In genomic region chr11:8659061-8659460, GRCm38 (mm10) we compare ENCODE assay signal across 10 mouse cellular contexts. TPM values are rescaled to one million over a fixed set of nuclear protein-coding genes. Genes with fewer than 3 reads are reported as not detected.
DNase-seq lines count a peak whose midpoint lies in the region; ATAC-seq lines count a peak whose summit lies in the region.
"Had no signal": no experiment of that assay in that cellular context is flagged by ENCODE, and none has a peak within 500 bp of the region (broad histone marks: within the 10 kb centered on the region; RNA-seq: fewer than 3 reads in every experiment).

No protein-coding gene starts in this region.

- H3K9me3 ChIP-seq in neural tube, embryonic 13.5 days, result no peaks in the 10 kb centered on the region
- no peaks in the 10 kb centered on the region for H3K9me3 ChIP-seq in kidney, embryonic 14.5 days (ENCODE audit: control insufficient read depth, low read length)

- peaks cover 45% of the 10 kb centered on the region for H3K4me1 ChIP-seq in neural tube, embryonic 13.5 days (replicated peaks)
- peaks cover 49% of the 10 kb centered on the region for H3K4me1 ChIP-seq in kidney, embryonic 14.5 days (ENCODE audit: control insufficient read depth, insufficient read depth, low read length)

- 0 out of 2 replicates have a peak, but pooled peaks have one; percentile 11 for ATAC-seq in neural tube, embryonic 13.5 days (ENCODE audit: low read depth)
- no peak for ATAC-seq in kidney, embryonic 14.5 days (ENCODE audit: low FRiP score, low TSS enrichment)
- no peak for ATAC-seq in activated CD4-positive, CD25-positive, alpha-beta regulatory T cell, adult 4 months

- H3K4me2 ChIP-seq in neural tube, embryonic 13.5 days, result no peak overlapping the region
- no peak overlapping the region for H3K4me2 ChIP-seq in kidney, embryonic 14.5 days (replicated peaks; ENCODE audit: low read depth, low read length)

- H3K4me3 ChIP-seq in neural tube, embryonic 13.5 days, result no peak overlapping the region
- no peak overlapping the region for H3K4me3 ChIP-seq in kidney, embryonic 14.5 days (ENCODE audit: low read length)
- H3K4me3 ChIP-seq: erythroblast, embryonic 14.5 days had no signal

- H3K27me3 ChIP-seq in neural tube, embryonic 13.5 days, result peaks cover 18% of the 10 kb centered on the region
- no peaks in the 10 kb centered on the region for H3K27me3 ChIP-seq in kidney, embryonic 14.5 days (ENCODE audit: control insufficient read depth, insufficient read depth, low read length)

- H3K9ac ChIP-seq in neural tube, embryonic 13.5 days, result no peak overlapping the region
- H3K9ac ChIP-seq in kidney, embryonic 14.5 days (ENCODE audit: low read depth, low read length), result no peak overlapping the region

- no peak for DNase-seq in neural tube, embryonic 10.5 days (ENCODE audit: extremely low spot score, low spot score)
- peak; percentile 41 to 63 for DNase-seq in gastrocnemius, adult 8-10 months (ENCODE audit: low spot score in 2 of 2)
- DNase-seq in retina, embryonic 14.5 days (ENCODE audit: low spot score), result no peak
- no peak for DNase-seq in spleen, adult 18-20 months
- no peak for DNase-seq in layer of hippocampus, adult 11-12 months (ENCODE audit: low spot score)
- DNase-seq: right cerebral cortex, postnatal 14 days had no signal

- peak overlapping the region; percentile 25 for H3K27ac ChIP-seq in neural tube, embryonic 13.5 days (replicated peaks)
- H3K27ac ChIP-seq in kidney, embryonic 14.5 days (ENCODE audit: low read depth, low read length), result peak overlapping the region; percentile 44; the same call in 1 of the 2 replicates

- 37% methylated on average over 6 of the region's 6 CpGs for WGBS in neural tube, embryonic 13.5 days
- 50% methylated on average over 6 of the region's 6 CpGs for WGBS in kidney, embryonic 14.5 days

- no peaks in the 10 kb centered on the region for H3K36me3 ChIP-seq in neural tube, embryonic 13.5 days
- peaks cover 4% of the 10 kb centered on the region; the same call in 1 of the 2 replicates for H3K36me3 ChIP-seq in kidney, embryonic 14.5 days (ENCODE audit: control insufficient read depth, insufficient read depth, low read length)

RNA-seq across cellular contexts. Expression of gene Tns3, which starts 5.3 kb away (rescaled TPM):
- polyA plus RNA-seq in neural tube, embryonic 13.5 days (2015; fragmentation: Nextera tagmentation; extraction: Ambion mirVana), result 7.9 TPM in 2 replicates
- 1 to 10 TPM; 4.4 to 8.4 (median 6.1) TPM for total RNA-seq in gastrocnemius, adult 8-10 months (2022)
- 12.5 and 20.3 TPM in 2 replicates for polyA plus RNA-seq in kidney, embryonic 14.5 days (2014; fragmentation: Nextera tagmentation; extraction: Ambion mirVana)
- under 1 TPM; 0.06 to 0.09 TPM for polyA plus RNA-seq in activated CD4-positive, CD25-positive, alpha-beta regulatory T cell, adult 4 months (2017; shearing (Covaris generic))

Comparison
In these comparisons a context has a peak if more than half of its experiments do, and no peak if none do; other contexts are left out.
1. DNase-seq: peak in gastrocnemius, adult 8-10 months (2 of 2); none in neural tube, embryonic 10.5 days (single experiment), retina, embryonic 14.5 days (single experiment), spleen, adult 18-20 months (0 of 2) and layer of hippocampus, adult 11-12 months (single experiment).